Mouse (Mus musculus): ENCODE results near the gene Dhrs7. TPM values are rescaled to one million over a fixed set of nuclear protein-coding genes. Genes with fewer than 3 reads are reported as not detected.
"Not testable (repeated sequence)": the region's sequence is repeated elsewhere in the genome, so short reads cannot be mapped to it uniquely, and the experiment has no call there.

The Dhrs7 gene
- polyA plus RNA-seq (2012; rRNA removed) = 70.8 and 83.7 TPM in 2 replicates

DNA sequence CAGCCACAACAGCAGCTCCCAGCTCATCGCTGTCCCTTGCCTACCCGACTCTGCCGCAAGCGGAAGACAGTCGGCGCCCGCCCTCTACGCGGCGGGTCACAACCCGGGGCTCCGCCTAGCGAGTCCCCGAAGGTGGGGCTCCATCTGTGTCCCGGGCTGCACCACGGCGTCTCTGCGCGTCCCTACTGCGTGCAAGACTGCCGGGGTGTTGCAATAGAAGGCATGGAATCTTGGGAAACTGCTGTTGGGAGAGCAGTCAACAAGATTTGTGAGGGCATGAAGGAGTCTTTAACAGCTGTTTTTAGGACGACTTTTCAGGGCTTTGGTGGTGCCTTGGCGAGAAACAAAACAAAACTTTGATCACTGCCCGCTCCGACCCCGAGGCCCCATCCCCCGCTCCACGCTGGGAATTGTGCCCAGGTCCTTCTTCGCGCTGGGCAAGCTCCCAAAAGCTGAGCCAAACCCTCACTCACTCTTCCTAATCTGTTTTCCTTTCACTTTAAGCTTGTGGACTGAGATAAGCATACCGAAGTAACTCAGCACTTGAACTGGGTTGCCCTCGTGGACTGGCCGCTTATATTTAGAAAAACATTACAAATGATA is at the start of gene Dhrs7:
TSS of gene Dhrs7 (minus strand) at position 175 of the 603 bp plus-strand sequence.
- peak; percentile 77 for DNase-seq (ENCODE audit: low read depth)

DNA sequence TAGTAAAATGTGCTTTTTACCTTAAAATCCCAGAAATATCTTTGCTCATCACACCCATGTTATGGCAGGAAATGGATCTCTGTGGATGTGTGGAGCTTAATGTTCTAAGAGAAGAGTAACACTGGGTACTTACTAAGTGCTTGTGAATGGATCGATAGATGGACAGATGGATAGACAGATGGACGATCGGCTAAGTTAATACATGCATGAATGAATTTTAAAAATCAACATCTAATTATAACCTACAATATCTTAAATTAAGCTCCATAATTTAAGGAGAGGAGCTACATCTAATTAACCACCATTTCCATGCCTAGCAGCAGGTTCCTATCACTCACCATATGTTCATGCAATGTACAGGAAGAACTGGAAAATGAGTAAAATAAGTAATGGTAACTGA is 45.3 kb upstream of the Dhrs7 start:
- no peak for DNase-seq (ENCODE audit: low read depth)

DNA sequence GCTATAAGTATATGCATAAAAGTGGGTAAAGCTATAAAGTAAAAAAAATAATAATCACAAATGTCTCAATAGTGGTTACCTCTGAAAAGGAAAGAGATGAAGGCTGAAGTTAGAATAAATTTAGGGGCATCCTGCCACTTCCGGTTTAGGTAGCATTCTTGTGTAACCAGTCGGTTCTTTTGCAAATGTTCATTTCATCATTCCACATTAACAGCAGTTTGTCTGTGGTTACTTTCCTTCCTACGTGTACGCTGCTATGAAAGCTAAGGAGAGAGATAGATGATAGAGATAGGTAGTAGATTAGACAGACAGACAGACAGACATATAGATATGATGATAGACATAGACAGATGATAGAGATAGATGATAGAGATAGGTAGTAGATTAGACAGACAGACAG is 39.4 kb upstream of the Dhrs7 start:
- DNase-seq (ENCODE audit: low read depth) = no peak

DNA sequence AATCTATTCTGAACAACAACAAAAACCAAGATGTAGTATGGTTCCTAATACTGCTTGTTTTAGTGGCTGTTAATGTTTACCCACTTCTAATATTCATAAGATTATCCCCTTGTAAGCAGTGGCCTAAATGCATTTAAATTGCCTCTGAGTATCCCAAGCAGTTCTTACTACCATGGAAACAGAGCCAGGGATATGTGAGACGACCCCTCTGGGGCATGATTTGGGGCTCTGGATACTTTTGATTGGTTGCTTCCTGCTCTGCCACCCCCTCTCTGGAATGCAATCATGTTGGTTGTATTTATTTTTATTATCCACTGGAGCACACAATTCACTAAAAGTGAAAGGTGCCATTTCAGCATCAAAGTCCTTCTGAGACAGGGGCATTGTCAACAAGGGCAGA is 35.3 kb upstream of the Dhrs7 start:
- DNase-seq (ENCODE audit: low read depth) = no peak

DNA sequence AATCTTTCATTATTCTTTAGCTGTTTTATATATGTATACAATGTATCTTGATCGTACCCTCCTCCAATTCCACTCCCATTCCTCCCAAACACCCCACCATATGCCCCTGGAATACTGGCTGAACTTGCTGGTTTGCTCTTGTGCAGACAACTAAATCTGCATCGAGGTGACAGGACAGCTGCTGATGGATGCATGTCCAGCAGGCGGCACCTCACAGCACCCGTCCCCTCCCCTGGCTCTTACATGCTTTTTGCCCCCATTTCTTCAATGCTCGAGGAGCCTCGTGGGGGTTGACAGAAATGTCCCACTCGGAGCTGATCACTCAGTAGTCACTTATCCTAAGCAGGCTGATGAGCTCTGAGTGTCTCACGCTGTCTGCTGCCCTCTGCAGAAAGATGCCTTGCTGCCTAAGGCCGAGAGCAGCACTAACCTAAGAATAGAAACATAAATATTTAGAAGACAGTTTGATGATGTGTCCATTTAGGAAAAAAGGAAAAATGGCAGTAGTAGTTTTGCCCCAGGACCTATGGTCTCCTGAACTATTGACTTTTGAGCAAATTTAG is 30.3 kb upstream of the Dhrs7 start:
- no peak for DNase-seq (ENCODE audit: low read depth)

DNA sequence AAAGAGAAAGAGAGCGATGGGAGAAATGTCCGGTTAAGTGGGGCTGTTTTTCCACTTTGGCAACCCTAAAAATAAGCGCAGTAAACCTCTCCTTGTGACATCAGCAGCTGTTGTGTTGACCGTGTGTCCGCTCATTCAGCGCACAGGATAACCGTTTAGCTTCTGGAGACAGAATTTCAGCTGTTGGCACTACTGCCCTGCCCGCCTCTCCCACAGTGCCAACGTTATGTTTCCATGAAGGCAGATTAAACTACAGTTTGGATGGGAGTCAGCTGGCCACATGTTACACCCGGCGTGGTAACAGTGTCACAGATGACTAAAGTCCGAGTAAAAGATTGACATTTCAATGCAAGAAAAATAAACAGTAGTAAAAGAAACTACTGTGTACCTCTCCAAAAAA is 29.7 kb upstream of the Dhrs7 start:
- no peak for DNase-seq (ENCODE audit: low read depth)

DNA sequence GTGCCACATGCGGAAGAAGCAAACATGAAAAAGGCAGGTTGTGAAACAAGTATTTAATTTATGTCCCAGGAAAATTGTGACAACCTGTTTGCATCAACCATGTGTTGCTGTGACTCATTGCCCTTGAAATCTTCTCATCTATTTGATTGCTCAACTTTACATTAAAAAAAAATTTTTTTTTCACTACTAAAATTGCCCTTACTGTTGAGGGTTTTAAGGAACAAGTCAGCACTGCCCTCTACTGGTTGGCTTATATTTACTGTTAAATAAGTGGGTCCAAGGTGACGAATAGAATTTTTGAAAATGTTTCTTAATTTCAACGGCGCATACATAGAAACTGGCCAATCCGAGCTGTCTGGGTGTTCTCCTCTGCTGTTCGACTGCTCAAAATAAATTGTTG is 29.2 kb upstream of the Dhrs7 start:
- DNase-seq (ENCODE audit: low read depth) = peak; percentile 57

DNA sequence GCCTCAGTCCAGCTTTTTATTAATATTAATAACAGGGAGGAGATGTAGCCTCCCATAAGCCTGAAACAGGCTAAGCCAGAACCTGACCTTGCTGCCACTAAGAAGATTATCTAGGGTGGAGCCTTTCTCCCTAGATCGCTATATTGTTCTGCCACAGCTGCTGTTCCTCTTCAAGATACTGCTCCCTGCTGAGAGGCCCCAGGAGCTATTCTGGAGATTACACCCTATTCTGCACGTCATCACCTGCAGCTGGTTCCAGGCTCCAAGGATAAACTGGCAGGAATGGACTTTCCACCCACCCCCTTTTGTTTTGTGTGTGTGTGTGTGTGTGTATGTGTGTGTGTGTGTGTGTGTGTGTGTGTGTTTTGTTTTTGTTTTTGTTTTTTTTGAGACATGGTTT is 23.6 kb upstream of the Dhrs7 start:
- not testable (repeated sequence) for DNase-seq (ENCODE audit: low read depth)

DNA sequence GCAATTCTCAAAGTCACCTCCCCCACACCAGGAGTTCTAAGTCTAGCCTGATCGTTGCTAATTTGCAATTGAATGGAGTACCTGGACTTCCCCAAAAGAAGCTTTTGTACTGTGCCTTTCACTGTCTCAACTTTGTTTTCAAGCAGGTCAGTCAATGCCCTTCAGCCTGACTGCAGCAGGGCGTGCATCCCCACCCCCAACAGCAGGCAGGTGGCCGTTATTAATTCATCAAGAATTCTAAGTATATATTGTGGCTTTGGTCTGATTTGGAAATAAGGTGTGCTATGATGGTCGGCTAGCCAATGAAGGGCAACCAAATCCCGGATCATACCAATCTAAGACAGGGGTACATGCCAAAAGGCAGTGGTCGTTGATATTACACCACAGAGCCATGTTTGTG is 23.0 kb upstream of the Dhrs7 start:
- DNase-seq (ENCODE audit: low read depth) = not testable (repeated sequence)

DNA sequence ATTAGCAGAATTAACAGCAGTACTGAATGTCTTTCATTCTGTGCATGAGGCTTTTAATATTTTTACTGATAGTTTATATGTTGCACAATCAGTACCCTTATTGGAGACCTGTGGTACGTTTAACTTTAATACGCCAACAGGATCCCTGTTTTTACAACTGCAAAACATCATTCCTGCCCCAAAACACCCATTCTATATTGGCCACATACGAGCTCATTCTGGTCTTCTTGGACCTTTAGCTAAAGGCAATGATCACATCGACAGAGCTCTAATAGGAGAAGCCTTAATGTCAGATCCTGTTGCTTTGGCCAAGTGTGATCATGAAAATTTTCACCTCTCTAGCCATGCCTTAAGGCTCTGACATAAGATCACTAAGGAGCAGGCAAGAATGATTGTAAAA is 21.9 kb upstream of the Dhrs7 start:
- not testable (repeated sequence) for DNase-seq (ENCODE audit: low read depth)

DNA sequence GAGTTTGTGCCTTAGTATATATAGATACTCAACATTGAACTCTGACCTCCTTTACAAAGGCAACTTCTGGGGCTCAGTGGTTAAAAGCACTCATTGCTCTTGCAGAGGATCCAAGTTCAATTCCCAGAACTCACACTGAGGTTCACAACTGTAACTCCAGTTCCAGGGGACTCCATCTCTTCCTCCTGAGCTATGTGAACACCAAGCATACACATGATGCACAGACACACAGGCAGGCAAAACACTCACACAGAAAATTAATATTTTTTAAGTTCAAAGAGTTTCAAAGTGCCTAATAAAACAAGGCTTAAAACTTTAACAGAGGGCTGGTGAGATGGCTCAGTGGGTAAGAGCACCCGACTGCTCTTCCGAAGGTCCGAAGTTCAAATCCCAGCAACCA is 18.9 kb upstream of the Dhrs7 start:
- DNase-seq (ENCODE audit: low read depth) = no peak

DNA sequence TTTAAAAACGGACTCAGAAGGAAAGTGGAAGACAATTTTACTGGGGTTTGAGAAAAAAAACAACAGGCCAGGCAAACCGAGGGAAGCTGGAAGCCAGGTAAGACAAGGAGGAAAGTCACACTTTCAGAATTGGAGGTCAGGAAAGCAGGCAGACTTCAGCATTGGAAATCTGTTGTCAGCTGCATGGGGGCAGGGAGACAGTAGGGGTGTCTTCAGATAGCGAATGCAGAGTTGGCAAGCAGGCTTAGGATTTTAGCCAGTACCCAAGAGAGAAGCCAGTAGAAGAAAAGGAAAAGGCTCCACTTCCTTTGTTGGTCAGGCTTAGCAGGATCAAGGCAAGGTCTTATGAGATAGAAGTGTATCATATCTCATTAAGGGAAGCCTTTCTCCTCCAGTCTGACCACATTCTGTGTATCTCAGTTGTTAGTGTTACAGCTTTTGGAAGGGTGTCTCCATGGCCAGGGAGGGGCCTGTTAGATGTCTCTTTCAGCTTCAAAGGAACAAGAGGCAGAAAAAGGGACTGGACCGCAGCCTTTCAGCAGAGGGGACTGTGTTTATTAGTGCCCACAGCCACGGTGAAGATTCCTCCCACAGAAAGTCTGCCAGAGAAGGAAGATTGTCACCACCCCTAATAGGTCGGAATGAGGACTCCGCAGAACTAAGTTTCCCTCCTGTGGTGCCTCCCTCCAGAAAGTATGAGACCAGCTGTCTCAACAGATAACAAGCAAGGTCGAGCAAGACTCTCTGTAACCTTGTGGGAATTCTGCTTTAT is 18.0 kb upstream of the Dhrs7 start:
- DNase-seq (ENCODE audit: low read depth) = no peak

DNA sequence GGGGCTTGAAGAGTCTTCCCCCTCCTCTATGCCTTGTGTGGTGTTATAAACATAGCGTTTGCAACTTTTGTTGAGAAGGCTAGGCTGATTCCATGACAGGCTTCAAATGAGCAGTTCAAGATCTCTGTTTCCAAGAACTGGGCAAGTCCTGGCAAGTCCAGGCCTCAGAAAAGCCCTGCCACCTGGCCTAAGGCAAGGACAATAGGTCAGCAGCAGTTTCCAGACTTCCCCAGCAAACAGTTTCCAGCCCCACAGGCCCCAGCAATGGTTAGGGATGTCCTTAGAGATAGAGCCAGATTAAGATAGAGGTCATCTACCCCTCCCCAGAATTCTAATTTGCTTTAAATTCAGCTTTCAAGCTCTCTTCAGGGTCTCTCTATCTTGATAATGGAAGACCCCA is 17.2 kb upstream of the Dhrs7 start:
- no peak for DNase-seq (ENCODE audit: low read depth)

DNA sequence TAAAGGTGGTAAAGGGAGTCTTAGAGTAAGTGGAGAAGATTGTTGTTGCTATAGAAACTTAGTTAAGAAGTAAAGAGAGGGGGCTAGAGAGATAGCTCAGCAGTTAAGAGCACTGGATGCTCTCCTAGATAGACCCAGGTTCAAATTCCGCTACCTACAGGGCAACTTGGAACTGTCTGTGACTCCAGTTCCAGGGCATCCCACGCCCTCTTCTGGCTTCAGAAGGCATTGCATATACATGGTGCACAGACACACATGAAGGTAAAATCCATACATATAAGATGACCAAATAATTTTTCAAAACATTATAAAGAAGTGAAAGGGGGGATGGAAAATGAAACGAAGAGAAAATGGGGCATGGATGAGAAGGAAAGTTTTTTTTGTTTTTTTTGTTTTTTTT is 14.9 kb upstream of the Dhrs7 start:
- no peak for DNase-seq (ENCODE audit: low read depth)

DNA sequence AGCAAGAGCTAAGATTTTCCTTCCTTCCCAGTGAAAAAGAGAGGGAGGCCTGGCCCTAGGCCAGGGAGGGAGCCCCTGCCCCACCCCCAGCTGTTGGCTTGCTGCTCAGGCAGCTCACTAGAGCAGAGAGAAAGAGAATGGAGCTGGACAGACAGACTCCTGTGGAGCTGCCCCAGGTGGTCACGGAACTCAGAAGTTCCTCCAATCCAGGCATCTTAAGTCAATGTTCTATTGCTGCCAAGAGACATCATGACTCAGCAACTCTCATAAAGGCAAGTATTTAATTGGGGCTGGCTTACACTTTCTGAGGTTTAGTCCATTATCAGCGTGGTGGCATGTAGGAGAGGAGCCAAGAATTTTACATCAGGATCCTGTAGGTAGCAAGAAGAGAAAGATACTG is 10.1 kb upstream of the Dhrs7 start:
- DNase-seq (ENCODE audit: low read depth) = no peak

DNA sequence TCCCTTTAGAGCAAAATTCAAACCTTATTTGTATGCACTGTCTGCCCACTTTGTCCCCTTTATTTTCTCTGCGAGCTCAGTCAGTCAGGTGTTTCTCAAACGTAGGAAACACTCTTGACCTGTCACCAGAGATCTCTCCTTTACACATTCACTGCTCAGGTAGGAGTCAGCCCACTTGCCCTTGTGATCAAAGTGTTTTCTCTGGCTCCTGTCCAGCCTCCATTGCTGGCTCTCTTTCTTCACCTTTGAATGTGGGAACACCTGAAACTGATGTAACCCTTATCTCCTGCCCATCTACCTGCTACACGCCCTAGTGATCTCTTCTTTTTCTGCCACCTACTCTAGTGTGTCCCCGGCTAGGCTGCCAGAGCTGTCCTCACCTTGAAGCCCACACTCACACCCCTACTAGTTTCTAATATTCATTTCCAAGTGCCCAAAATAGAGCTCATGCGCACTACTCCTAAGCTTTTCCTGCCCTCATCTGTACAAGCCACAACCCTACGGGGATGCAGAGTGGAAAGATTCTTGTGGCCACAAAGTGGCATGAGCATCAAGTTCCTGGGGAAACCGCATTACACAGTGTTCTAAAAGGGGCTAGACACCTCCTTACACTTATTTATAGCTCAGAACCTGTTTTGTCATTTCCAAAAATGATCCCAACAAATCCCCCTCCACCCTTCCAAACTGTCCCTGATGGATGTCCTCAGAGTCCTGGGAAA is 9.5 kb upstream of the Dhrs7 start:
- peak; percentile 96 for DNase-seq (ENCODE audit: low read depth)

DNA sequence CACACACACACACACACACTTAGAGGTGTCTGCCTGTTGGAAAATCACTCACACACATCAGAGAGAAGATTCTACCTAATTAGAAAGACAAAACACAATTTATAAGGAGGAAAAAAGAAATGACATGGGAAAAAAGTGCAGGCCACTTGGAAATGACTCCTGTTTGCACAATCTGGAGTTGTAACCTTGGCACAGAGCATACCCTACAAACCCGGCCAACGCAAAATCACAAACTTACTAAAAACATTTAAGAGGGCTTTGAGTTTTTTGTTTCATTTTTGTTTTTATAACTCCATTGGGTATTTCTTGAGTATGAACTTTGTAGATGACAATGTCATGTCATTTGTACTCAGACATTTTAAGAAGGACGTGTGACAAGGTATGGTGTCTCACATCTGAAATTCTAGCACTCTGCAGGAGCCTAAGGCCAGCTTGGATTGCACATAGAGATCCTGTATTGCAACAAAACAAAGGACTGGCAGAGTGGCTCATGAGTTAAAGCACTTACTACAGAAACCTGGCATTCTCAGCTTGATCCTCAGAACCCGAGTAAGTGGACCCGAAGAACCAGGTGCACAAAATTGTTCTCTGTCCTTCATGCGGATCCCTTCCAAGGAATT is 6.9 kb upstream of the Dhrs7 start:
- DNase-seq (ENCODE audit: low read depth) = peak; percentile 83

DNA sequence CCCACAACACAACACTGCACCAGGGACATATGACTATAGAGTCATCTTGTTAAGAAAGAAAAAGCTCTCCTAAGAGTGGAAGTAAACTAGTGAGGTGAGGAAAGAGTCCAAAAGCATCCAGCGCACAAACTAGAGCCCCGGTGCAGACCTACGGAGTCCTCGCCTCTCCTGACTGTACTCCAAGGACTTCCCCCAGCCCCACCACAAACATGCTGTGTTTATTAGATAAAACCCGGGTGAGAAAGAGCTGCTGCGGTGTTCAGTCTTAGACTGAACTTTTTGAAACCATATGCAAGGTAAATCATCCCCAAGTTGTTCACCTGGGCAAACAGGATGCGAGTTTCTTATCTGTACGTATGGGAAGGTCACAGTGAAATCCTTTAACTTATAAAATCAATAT is 6.2 kb upstream of the Dhrs7 start:
- DNase-seq (ENCODE audit: low read depth) = no peak

DNA sequence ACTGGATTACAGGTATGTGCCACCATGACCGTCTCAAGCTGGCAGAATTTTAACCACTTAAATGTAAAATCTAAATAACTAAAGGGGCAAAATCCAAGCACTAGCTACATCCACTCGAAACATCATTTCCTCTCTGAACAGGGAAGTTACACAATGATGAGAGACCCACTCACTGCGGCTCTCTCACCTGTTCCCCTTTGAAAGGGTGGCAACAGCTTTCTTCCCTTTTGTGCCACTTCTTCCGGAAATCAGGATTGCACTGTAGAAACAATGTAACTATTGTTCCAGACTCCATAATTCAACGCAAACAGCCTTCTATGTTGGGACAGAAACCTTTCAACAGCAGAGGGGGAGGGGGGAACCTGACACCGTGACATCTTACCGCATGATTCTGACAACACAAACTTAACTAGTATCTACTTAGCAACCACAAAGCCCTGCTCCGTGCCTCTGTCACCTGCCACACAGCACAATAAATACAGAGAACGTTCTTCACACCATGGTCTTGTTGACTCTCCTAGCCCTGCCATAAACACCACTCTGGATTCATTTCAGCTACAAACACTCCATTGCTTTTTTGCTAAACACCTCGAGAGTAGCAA is 3.3 kb upstream of the Dhrs7 start:
- DNase-seq (ENCODE audit: low read depth) = no peak

DNA sequence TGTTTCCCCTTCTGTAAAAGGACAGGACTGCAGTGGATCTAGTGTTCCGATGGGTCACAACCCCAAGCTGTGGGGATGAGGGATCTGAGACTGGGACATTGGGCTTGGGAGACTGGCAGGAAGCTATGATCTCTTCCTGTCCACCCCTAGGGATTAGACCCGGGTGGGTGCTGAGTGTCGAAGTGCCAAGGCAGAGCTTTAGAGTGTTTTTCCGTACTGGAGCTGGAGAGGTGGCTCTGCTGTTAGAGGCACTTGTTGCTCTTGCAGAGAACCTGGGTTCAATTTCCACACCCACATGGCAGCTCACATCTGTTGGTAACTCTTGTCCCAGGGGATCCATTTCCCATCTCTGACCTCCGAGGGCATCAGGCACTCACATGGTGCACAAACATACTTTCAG is 1.3 kb upstream of the Dhrs7 start:
- no peak for DNase-seq (ENCODE audit: low read depth)

DNA sequence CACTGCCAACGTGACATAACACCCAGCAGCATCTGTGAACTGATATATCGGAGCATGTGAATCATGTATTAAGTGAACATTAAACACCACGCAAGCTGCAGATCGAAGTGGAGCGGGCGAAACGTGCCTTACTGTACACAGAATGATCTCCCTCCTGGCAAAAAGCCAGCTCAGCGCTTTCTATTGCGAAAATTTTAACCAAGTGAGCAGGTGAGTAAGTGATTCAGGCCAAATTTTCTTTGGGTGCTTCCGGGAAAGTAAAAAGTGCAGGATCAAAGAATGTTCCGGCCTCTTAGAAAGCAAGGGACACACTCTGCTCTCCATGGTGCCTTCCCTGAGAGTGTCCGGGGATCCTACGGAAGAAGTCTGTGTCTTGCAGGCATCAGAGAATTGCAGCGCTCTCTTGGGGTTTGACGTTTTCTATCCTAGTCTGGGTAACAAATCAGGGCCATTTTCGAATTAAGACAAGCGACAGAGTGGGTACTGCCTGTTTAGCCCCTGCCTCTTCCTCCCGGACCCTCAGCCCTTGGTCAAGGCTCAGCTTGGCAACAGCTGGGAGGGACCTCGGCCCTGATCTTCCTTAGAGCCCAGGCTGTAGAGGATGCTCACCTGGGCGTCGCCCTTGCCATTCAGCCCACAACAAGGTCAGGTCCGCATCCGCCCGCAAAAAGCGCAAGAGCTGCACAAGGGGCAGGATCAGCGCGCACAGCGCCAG is 532 bp downstream of the Dhrs7 start:
- no peak for DNase-seq (ENCODE audit: low read depth)
